Mouse (Mus musculus): ENCODE data around the gene Slc2a1. TPM values are rescaled to one million over a fixed set of nuclear protein-coding genes. Genes with fewer than 3 reads are reported as not detected.

Slc2a1 gene
- polyA plus RNA-seq, 2 experiments, result 108 to 141 TPM

- H3K4me3 ChIP-seq (replicated peaks; ENCODE audit: low read length), result peak overlapping the region; percentile 77
- no peak for TF ChIP-seq POLR2A (IDR thresholded peaks at IDR 0.05; ENCODE audit: borderline replicate concordance, extremely low read depth, insufficient read depth, insufficient read length)
- peak overlapping the region; percentile 79 for H3K4me2 ChIP-seq (replicated peaks; ENCODE audit: low read depth, low read length, severe bottlenecking)
- DNase-seq (ENCODE audit: low spot score) (no peak), ATAC-seq (ENCODE audit: low FRiP score, low read depth) (no peak)
- no peak overlapping the region for H3K27ac ChIP-seq (replicated peaks; ENCODE audit: low read depth, low read length)
- H3K9me3 ChIP-seq (ENCODE audit: control insufficient read depth, low read length), result no peaks in the 10 kb centered on the region
- peaks cover 9% of the 10 kb centered on the region for H3K4me1 ChIP-seq (ENCODE audit: control insufficient read depth, insufficient read depth, low read length)
- H3K36me3 ChIP-seq (ENCODE audit: control insufficient read depth, insufficient read depth, low read length), result peaks cover 25% of the 10 kb centered on the region
- H3K27me3 ChIP-seq (ENCODE audit: control insufficient read depth, insufficient read depth, low read length), result no peaks in the 10 kb centered on the region
- H3K9ac ChIP-seq (ENCODE audit: low read depth, low read length, severe bottlenecking), result peak overlapping the region; percentile 84
- 40% methylated on average over 18 of the region's 18 CpGs for WGBS
These were observed 64.6 kb downstream of the Slc2a1 start for GRCm38 (mm10) chr4:119172919-119173650.

- WGBS, result under 1% methylated on average over 26 of the region's 40 CpGs
These were observed 65.4 kb downstream of the Slc2a1 start, which contains the start of gene Zfp691 for GRCm38 (mm10) chr4:119173851-119174453. Zfp691 (minus strand) TSS chr4:119174195.

GRCm38 (mm10) chr4:119177702-119178101 lies 69.2 kb downstream of the Slc2a1 start:
- Histone ChIP-seq H3K9ac (ENCODE audit: low read depth, low read length, severe bottlenecking) (no peak overlapping the region), H3K9me3 (ENCODE audit: control insufficient read depth, low read length) (no peaks in the 10 kb centered on the region), H3K4me1 (ENCODE audit: control insufficient read depth, insufficient read depth, low read length) (peaks cover 5% of the 10 kb centered on the region), H3K27ac (replicated peaks; ENCODE audit: low read depth, low read length) (no peak overlapping the region), H3K27me3 (ENCODE audit: control insufficient read depth, insufficient read depth, low read length) (no peaks in the 10 kb centered on the region), H3K36me3 (ENCODE audit: control insufficient read depth, insufficient read depth, low read length) (no peaks in the 10 kb centered on the region), H3K4me2 (replicated peaks; ENCODE audit: low read depth, low read length, severe bottlenecking) (no peak overlapping the region), H3K4me3 (replicated peaks; ENCODE audit: low read length) (no peak overlapping the region)
- ATAC-seq (ENCODE audit: low FRiP score, low read depth), result no peak
- WGBS, result 76% methylated on average over 5 of the region's 5 CpGs
- DNase-seq (ENCODE audit: low spot score), result no peak
- no peak for TF ChIP-seq POLR2A (IDR thresholded peaks at IDR 0.05; ENCODE audit: borderline replicate concordance, extremely low read depth, insufficient read depth, insufficient read length)

More at GRCm38 (mm10) chr4:119173851-119174453, 65.4 kb downstream of the Slc2a1 start, which contains the start of gene Zfp691:
- Histone ChIP-seq H3K4me3 (replicated peaks; ENCODE audit: low read length) (peak within 1 kb of the TSS; percentile 77), H3K27ac (replicated peaks; ENCODE audit: low read depth, low read length) (no peak within 1 kb of the TSS), H3K4me2 (replicated peaks; ENCODE audit: low read depth, low read length, severe bottlenecking) (peak within 1 kb of the TSS; percentile 79), H3K27me3 (ENCODE audit: control insufficient read depth, insufficient read depth, low read length) (no peaks in the 10 kb centered on the region), H3K9me3 (ENCODE audit: control insufficient read depth, low read length) (no peaks in the 10 kb centered on the region), H3K9ac (ENCODE audit: low read depth, low read length, severe bottlenecking) (peak within 1 kb of the TSS; percentile 84), H3K4me1 (ENCODE audit: control insufficient read depth, insufficient read depth, low read length) (peaks cover 9% of the 10 kb centered on the region), H3K36me3 (ENCODE audit: control insufficient read depth, insufficient read depth, low read length) (peaks cover 18% of the 10 kb centered on the region)
- DNase-seq (ENCODE audit: low spot score) (peak; percentile 99), ATAC-seq (ENCODE audit: low FRiP score, low read depth) (peak; percentile 100)
- TF ChIP-seq POLR2A (IDR thresholded peaks at IDR 0.05; ENCODE audit: borderline replicate concordance, extremely low read depth, insufficient read depth, insufficient read length), result 0 out of 2 replicates have a peak, but pooled peaks have one; percentile 50

GRCm38 (mm10) chr4:119178331-119178730 lies 69.8 kb downstream of the Slc2a1 start:
- Histone ChIP-seq H3K9ac (ENCODE audit: low read depth, low read length, severe bottlenecking) (no peak overlapping the region), H3K4me2 (replicated peaks; ENCODE audit: low read depth, low read length, severe bottlenecking) (no peak overlapping the region), H3K36me3 (ENCODE audit: control insufficient read depth, insufficient read depth, low read length) (no peaks in the 10 kb centered on the region), H3K27ac (replicated peaks; ENCODE audit: low read depth, low read length) (no peak overlapping the region), H3K27me3 (ENCODE audit: control insufficient read depth, insufficient read depth, low read length) (no peaks in the 10 kb centered on the region), H3K4me1 (ENCODE audit: control insufficient read depth, insufficient read depth, low read length) (no peaks in the 10 kb centered on the region), H3K9me3 (ENCODE audit: control insufficient read depth, low read length) (no peaks in the 10 kb centered on the region), H3K4me3 (replicated peaks; ENCODE audit: low read length) (no peak overlapping the region)
- WGBS, result 71% methylated on average over 18 of the region's 18 CpGs
- ATAC-seq (ENCODE audit: low FRiP score, low read depth) (no peak), DNase-seq (ENCODE audit: low spot score) (no peak)
- TF ChIP-seq POLR2A (IDR thresholded peaks at IDR 0.05; ENCODE audit: borderline replicate concordance, extremely low read depth, insufficient read depth, insufficient read length), result no peak

GRCm38 (mm10) chr4:119180133-119180707 lies 71.7 kb downstream of the Slc2a1 start:
- Histone ChIP-seq H3K36me3 (ENCODE audit: control insufficient read depth, insufficient read depth, low read length) (no peaks in the 10 kb centered on the region), H3K9me3 (ENCODE audit: control insufficient read depth, low read length) (no peaks in the 10 kb centered on the region), H3K4me2 (replicated peaks; ENCODE audit: low read depth, low read length, severe bottlenecking) (no peak overlapping the region), H3K4me1 (ENCODE audit: control insufficient read depth, insufficient read depth, low read length) (no peaks in the 10 kb centered on the region), H3K27me3 (ENCODE audit: control insufficient read depth, insufficient read depth, low read length) (no peaks in the 10 kb centered on the region), H3K4me3 (replicated peaks; ENCODE audit: low read length) (no peak overlapping the region), H3K9ac (ENCODE audit: low read depth, low read length, severe bottlenecking) (no peak overlapping the region), H3K27ac (replicated peaks; ENCODE audit: low read depth, low read length) (no peak overlapping the region)
- no peak for DNase-seq (ENCODE audit: low spot score)
- ATAC-seq (ENCODE audit: low FRiP score, low read depth), result no peak
- 59% methylated on average over 4 of the region's 4 CpGs for WGBS
- no peak for TF ChIP-seq POLR2A (IDR thresholded peaks at IDR 0.05; ENCODE audit: borderline replicate concordance, extremely low read depth, insufficient read depth, insufficient read length)
